Mouse (Mus musculus): ENCODE measurements around the gene Mcm6.

- TF ChIP-seq CTCF (IDR thresholded peaks at IDR 0.05; ENCODE audit: extremely low read depth, insufficient read depth, low read length), result 0 out of 2 replicates have a peak, but pooled peaks have one; percentile 1
- TF ChIP-seq POLR2A (IDR thresholded peaks at IDR 0.05; ENCODE audit: extremely low read depth, insufficient read depth, low read length), result no peak
Observed at GRCm38 (mm10) chr1:128372143-128372860, 12.8 kb upstream of the Mcm6 start.

Measured in cortical plate, adult 2 months (tissue).